Mouse (Mus musculus): ENCODE measurements around the gene Serpinf1. TPM values are rescaled to one million over a fixed set of nuclear protein-coding genes. Genes with fewer than 3 reads are reported as not detected.
"Not testable (repeated sequence)": the region's sequence is repeated elsewhere in the genome, so short reads cannot be mapped to it uniquely, and the experiment has no call there.

Serpinf1 gene
- polyA plus RNA-seq, 1 experiment from 2014 or later, result 42.6 TPM

GRCm38 (mm10) chr11:75395611-75396010 lies 26.9 kb downstream of the Serpinf1 start:
- Histone ChIP-seq H3K4me3 (no peak overlapping the region), H3K27me3 (no peaks in the 10 kb centered on the region), H3K27ac (replicated peaks) (no peak overlapping the region), H3K36me3 (no peaks in the 10 kb centered on the region), H3K4me2 (no peak overlapping the region), H3K4me1 (replicated peaks) (no peaks in the 10 kb centered on the region), H3K9me3 (no peaks in the 10 kb centered on the region), H3K9ac (no peak overlapping the region)
- no peak for ATAC-seq (ENCODE audit: low FRiP score, low read depth)
- WGBS, result 84% methylated on average over 1 of the region's 1 CpGs

DNA sequence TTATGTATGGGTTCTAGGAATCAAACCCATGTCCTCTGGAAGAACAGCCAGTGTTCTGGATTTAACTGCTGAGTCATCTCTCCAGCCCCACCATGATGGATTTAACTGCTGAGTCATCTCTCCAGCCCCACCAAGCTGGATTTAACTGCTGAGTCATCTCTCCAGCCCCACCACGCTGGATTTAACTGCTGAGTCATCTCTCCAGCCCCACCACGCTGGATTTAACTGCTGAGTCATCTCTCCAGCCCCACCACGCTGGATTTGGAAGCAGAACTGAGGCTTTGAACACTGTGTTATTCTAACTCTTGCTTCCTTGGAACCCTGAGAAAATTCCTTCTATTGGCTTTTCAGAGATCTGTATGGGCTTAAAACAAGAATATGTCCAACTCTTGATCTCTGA lies 39.0 kb downstream of the Serpinf1 start:
- H3K9me3 ChIP-seq; H3K4me3 ChIP-seq; H3K9ac ChIP-seq; H3K27me3 ChIP-seq; H3K4me2 ChIP-seq; ATAC-seq (ENCODE audit: low FRiP score, low read depth); H3K36me3 ChIP-seq; H3K4me1 ChIP-seq (replicated peaks); H3K27ac ChIP-seq (replicated peaks): not testable (repeated sequence)
- WGBS, result 59% methylated on average over 3 of the region's 3 CpGs

DNA sequence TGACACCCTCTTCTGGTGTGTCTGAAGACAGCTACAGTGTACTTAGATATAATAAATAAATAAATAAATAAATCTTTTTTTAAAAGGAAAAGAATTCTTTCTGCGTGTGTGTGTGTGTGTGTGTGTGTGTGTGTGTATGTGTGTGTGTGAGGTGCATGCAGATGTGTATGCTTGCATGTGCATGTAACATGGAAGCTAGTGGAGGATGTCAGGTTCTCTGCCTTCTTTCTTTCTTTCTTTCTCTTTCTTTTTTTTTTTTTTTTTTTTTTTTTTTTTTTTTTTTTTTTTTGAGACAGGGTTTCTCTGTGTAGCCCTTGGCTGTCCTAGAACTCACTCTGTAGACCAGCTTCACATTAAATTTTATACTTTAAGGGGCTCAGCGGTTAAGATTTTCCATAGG lies 43.7 kb downstream of the Serpinf1 start:
- H3K4me1 ChIP-seq (replicated peaks); H3K9me3 ChIP-seq; H3K9ac ChIP-seq; H3K4me2 ChIP-seq; ATAC-seq (ENCODE audit: low FRiP score, low read depth); H3K36me3 ChIP-seq; H3K27ac ChIP-seq (replicated peaks); H3K27me3 ChIP-seq; H3K4me3 ChIP-seq: not testable (repeated sequence)
- WGBS, result 88% methylated on average over 2 of the region's 2 CpGs

GRCm38 (mm10) chr11:75377125-75377524 lies 45.4 kb downstream of the Serpinf1 start:
- H3K27ac ChIP-seq (replicated peaks), result no peak overlapping the region
- no peaks in the 10 kb centered on the region for H3K27me3 ChIP-seq
- H3K4me3 ChIP-seq, result no peak overlapping the region
- H3K4me2 ChIP-seq, result no peak overlapping the region
- no peaks in the 10 kb centered on the region for H3K36me3 ChIP-seq
- H3K4me1 ChIP-seq (replicated peaks), result no peaks in the 10 kb centered on the region
- no peak overlapping the region for H3K9ac ChIP-seq
- 90% methylated on average over 1 of the region's 1 CpGs for WGBS
- H3K9me3 ChIP-seq, result no peaks in the 10 kb centered on the region
- no peak for ATAC-seq (ENCODE audit: low FRiP score, low read depth)

MicroRNAs within 50 kb of the gene (microRNA counts, 519-probe panel; counts per million panel counts)
- microRNA mmu-miR-22, result 4,373 counts per million, percentile 90 among the panel's probes with 10 or more counts

Small RNAs within 50 kb of the gene (microRNA-seq; reads per million reads assigned to microRNA genes)
- 4,501 reads per million, percentile 90 among the genes with 10 or more reads in this experiment for gene Mir22

Other genes with a start within 250 kb of the Serpinf1 start
- gene Ovca2, start 243.9 kb downstream of the Serpinf1 start, polyA plus RNA-seq (2015; fragmentation: Nextera tagmentation; extraction: Ambion mirVana), result 14.3 and 14.8 TPM in 2 replicates
- gene Dph1, start 231.5 kb downstream of the Serpinf1 start, polyA plus RNA-seq (2015; fragmentation: Nextera tagmentation; extraction: Ambion mirVana), result 14.0 and 15.9 TPM in 2 replicates
- 11.7 and 12.6 TPM in 2 replicates for gene Rtn4rl1, start 228.9 kb downstream of the Serpinf1 start, polyA plus RNA-seq (2015; fragmentation: Nextera tagmentation; extraction: Ambion mirVana)
- gene Rpa1, start 74.4 kb downstream of the Serpinf1 start, polyA plus RNA-seq (2015; fragmentation: Nextera tagmentation; extraction: Ambion mirVana), result 54.4 and 61.4 TPM in 2 replicates
- gene Smyd4, start 74.3 kb downstream of the Serpinf1 start, polyA plus RNA-seq (2015; fragmentation: Nextera tagmentation; extraction: Ambion mirVana), result 15.6 and 16.8 TPM in 2 replicates
- gene Serpinf2, start 16.9 kb upstream of the Serpinf1 start, polyA plus RNA-seq (2015; fragmentation: Nextera tagmentation; extraction: Ambion mirVana), result 0.26 TPM in 1 of 2 replicates, not detected in the other
- gene Wdr81, start 32.0 kb upstream of the Serpinf1 start, polyA plus RNA-seq (2015; fragmentation: Nextera tagmentation; extraction: Ambion mirVana), result 7.6 and 7.9 TPM in 2 replicates
- gene Tlcd2, start 39.0 kb upstream of the Serpinf1 start, polyA plus RNA-seq (2015; fragmentation: Nextera tagmentation; extraction: Ambion mirVana), result 2.8 and 3.1 TPM in 2 replicates
- gene Prpf8, start 64.1 kb upstream of the Serpinf1 start, polyA plus RNA-seq (2015; fragmentation: Nextera tagmentation; extraction: Ambion mirVana), result 51.2 and 54.6 TPM in 2 replicates
- 2.7 and 3.1 TPM in 2 replicates for gene Rilp, start 87.4 kb upstream of the Serpinf1 start, polyA plus RNA-seq (2015; fragmentation: Nextera tagmentation; extraction: Ambion mirVana)
- gene Scarf1, start 90.8 kb upstream of the Serpinf1 start, polyA plus RNA-seq (2015; fragmentation: Nextera tagmentation; extraction: Ambion mirVana), result 4.0 and 4.5 TPM in 2 replicates
- 15.2 and 17.6 TPM in 2 replicates for gene Slc43a2, start 109.0 kb upstream of the Serpinf1 start, polyA plus RNA-seq (2015; fragmentation: Nextera tagmentation; extraction: Ambion mirVana)
- gene Pitpna, start 165.4 kb upstream of the Serpinf1 start, polyA plus RNA-seq (2015; fragmentation: Nextera tagmentation; extraction: Ambion mirVana), result 120 and 124 TPM in 2 replicates
- gene Inpp5k, start 208.3 kb upstream of the Serpinf1 start, polyA plus RNA-seq (2015; fragmentation: Nextera tagmentation; extraction: Ambion mirVana), result 38.8 and 39.1 TPM in 2 replicates
- 11.6 and 12.6 TPM in 2 replicates for gene Myo1c, start 227.8 kb upstream of the Serpinf1 start, polyA plus RNA-seq (2015; fragmentation: Nextera tagmentation; extraction: Ambion mirVana)

Data from hindbrain, embryonic 15.5 days (tissue).